Mouse (Mus musculus) olfactory bulb, adult 2 months (tissue): Measurements from ENCODE around the gene Klhl2. TPM values are rescaled to one million over a fixed set of nuclear protein-coding genes. Genes with fewer than 3 reads are reported as not detected.

Experiments used
- H3K27ac ChIP-seq: fragments of 200-500 bp; 2 replicates; pipeline ENCODE4 v1.5.1; 2012; ENCODE audit warnings: low read depth, low read length; ENCODE audit not compliant: insufficient read depth
- H3K4me1 ChIP-seq: fragments of 200-500 bp; 2 replicates; pipeline ENCODE4 v1.6.1; 2012; ENCODE audit warnings: low read length; ENCODE audit not compliant: control insufficient read depth, insufficient read depth
- H3K4me3 ChIP-seq: fragments of 200-500 bp; 2 replicates; pipeline ENCODE4 v1.5.1; 2012; ENCODE audit warnings: mild to moderate bottlenecking, low read depth, low read length, moderate library complexity; ENCODE audit not compliant: insufficient read depth
- CTCF ChIP-seq: fragments of 200-500 bp; IDR thresholded peaks from 2 replicates; pipeline ENCODE4 v1.5.1; 2012; ENCODE audit warnings: low read depth, mild to moderate bottlenecking, low read length, moderate library complexity; ENCODE audit not compliant: insufficient read depth
- POLR2A ChIP-seq: fragments of 200-500 bp; IDR thresholded peaks from 2 replicates; pipeline ENCODE4 v1.6.1; 2012; ENCODE audit warnings: mild to moderate bottlenecking, low read depth, low read length, moderate library complexity; ENCODE audit not compliant: insufficient read depth
- WGBS: fragments of 180-500 bp; shearing (Covaris S2); methylation state at CpG from one replicate; pipeline ENCODE4 v1.1.7; 2018; 5-methylcytosine and 5-hydroxymethylcytosine counted together
- polyA plus RNA-seq: library from polyadenylated mRNA; stranded (reverse); fragments of >200 nt; gene quantifications from 2 replicates; pipeline ENCODE4 v1.2.4, GENCODE M21; 2012; ENCODE audit warnings: low replicate concordance; ENCODE audit not compliant: missing spikeins, insufficient read depth, insufficient read length

The Klhl2 gene
- polyA plus RNA-seq, 1 experiment, result not detected

DNA sequence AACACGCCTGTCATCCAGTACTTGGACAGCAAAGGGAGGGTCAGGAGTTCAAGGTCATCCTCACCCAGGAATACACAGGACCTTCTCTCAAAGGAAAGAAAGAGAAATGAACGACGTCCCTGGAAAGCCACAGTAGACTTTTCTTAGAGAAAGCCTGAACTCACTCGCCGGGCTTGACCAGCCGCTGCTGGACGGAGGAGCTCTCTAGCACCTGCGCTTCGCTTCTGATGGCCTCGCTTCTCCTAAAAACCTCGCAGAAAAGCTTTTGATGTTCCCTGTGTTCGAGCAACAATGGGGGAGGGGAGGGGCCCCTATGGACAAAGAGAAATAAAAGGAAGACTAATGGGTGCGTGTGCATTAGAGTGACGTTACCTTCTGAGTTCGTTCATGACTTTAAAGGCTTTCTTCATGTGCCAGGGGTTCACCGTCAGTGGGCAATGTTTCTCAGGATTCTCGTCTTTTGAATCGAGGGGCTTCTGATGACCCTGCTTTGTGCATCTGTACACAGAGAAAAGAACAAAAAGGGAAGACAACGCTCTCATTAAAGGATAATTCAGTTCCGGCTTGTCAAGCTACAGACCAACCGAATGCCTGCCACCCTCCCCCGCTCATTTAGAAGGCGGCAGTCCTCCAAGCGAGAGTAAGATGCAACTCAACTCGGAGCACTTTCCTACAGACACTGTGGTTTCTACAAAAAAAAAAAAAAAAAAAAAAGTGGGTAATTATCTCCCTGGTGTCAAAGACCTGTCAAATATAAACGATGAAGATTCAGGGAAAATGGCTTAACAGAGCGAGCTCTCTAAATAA lies 15.5 kb downstream of the Klhl2 start:
- TF ChIP-seq CTCF (no peak), POLR2A (no peak)
- H3K4me1 ChIP-seq, result peaks cover 9% of the 10 kb centered on the region
- H3K27ac ChIP-seq, result no peak overlapping the region
- 41% methylated on average over 27 of the region's 27 CpGs for WGBS
- H3K4me3 ChIP-seq, result no peak overlapping the region

DNA sequence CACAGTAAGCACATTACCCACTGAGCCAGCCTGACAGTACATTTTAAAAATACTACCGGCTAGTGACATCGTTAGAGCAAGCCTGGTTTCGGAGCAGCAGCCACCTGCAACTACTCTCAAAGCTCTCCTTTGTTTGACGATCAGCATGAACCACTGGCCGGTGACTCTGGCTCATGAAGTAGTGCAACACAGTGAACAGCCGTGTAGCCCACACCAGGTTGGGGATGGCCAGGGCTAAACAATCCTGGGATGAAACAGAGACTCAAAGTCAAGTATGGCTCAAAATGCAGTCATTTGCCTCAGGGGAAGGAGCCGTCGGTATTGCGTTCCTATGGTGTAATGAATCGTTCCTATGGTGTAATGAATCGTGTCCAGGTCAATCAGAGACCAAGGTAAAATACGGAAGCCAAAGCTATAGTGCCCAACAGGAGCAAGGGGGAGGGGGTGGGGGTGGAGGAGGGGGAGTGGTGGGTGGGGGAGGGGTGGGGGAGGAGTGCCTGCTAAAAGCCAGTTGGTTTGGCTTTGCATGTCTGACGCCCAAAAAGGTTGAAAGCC lies 17.2 kb downstream of the Klhl2 start:
- 70% methylated on average over 13 of the region's 13 CpGs for WGBS
- no peak overlapping the region for H3K27ac ChIP-seq
- peaks cover 4% of the 10 kb centered on the region for H3K4me1 ChIP-seq
- TF ChIP-seq CTCF, result no peak
- no peak for TF ChIP-seq POLR2A
- no peak overlapping the region for H3K4me3 ChIP-seq

DNA sequence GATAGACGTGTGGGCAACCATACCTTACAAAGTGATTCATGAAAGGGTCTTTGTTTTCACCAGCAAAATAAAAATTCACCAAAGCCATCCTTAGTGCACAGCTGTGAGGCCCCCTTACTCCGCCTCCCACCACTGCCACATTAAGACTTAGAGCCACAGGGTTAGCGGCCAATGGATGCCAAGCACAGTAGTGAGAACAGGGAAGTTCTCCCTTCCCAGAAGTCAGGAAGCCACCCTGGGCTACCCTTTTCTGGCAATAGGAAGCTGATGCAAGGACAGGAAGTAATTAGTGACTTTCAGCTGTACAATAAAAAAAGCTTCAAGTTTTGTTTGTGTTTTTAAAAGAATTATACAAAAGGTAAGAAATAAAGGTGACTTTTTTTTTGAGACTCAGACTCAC lies 18.2 kb downstream of the Klhl2 start:
- TF ChIP-seq CTCF (no peak), POLR2A (no peak)
- WGBS, result 78% methylated on average over 3 of the region's 3 CpGs
- Histone ChIP-seq H3K27ac (no peak overlapping the region), H3K4me3 (no peak overlapping the region), H3K4me1 (peaks cover 3% of the 10 kb centered on the region; the same call in 1 of the 2 replicates)

DNA sequence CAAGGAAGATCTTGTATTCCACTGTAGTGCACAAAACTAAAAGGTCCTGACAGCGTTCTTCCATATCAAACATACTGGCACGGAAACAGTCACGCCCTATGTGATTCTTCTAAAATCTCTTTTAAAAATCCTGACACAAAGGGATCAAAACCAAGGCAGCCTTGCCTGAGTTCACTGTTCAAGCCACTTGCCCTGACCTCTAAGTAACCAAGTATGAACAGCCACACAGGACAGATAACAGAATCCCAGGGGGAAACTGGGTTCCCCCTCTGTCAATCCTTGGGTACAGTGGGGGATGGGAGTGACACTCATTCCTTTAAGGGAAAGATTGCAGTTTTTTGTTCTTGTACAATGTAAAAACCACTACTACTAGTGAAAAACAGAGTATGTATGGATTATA lies 19.9 kb downstream of the Klhl2 start:
- Histone ChIP-seq H3K27ac (no peak overlapping the region), H3K4me1 (peaks cover 3% of the 10 kb centered on the region)
- WGBS, result 93% methylated on average over 3 of the region's 3 CpGs

DNA sequence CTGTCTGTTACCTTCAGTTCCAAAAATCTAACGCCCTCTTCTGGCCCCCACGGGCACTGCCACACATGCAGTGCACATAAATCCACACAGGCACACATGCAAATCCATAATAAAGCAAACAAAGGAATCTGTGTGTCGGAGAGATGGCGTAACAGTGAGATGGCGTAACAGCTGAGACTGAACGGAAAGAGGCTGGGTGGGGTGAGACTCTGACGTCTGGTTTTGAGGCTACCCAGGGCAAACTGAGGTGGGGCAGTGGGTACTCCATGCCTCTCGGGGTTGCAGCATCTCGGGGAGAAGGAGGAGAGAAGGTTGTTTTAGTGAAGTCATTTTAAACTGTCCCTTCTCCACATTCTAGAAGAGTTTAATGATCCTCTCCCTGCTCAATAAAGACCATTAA lies 20.4 kb downstream of the Klhl2 start:
- H3K27ac ChIP-seq, result no peak overlapping the region
- H3K4me3 ChIP-seq, result no peak overlapping the region
- TF ChIP-seq POLR2A (no peak), CTCF (no peak)
- H3K4me1 ChIP-seq, result peaks cover 3% of the 10 kb centered on the region
- 95% methylated on average over 9 of the region's 9 CpGs for WGBS

More for the DNA sequence above, 19.9 kb downstream of the Klhl2 start:
- no peak overlapping the region for H3K4me3 ChIP-seq
- no peak for TF ChIP-seq POLR2A
- TF ChIP-seq CTCF, result no peak

DNA sequence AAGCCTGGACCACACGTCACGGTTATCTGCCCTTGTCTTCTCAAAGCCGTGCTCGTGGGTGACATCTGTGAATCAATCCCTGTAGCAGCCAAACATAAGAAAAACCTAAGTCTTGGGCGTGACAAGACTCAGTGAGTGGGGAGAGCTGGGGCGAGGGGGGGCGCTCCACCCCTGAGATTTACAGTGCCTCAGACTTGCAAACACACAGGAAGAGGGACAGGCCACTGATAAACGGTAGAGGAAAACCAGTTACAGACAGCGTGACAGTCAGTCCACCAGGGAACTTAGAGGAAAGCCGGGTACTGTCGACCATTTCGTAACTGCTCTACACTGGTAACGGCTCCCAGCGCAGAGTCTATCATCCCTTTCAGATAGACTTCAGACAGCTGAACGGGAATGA lies 21.4 kb downstream of the Klhl2 start:
- Histone ChIP-seq H3K4me1 (peaks cover 10% of the 10 kb centered on the region), H3K27ac (no peak overlapping the region)
- WGBS, result 92% methylated on average over 15 of the region's 15 CpGs

DNA sequence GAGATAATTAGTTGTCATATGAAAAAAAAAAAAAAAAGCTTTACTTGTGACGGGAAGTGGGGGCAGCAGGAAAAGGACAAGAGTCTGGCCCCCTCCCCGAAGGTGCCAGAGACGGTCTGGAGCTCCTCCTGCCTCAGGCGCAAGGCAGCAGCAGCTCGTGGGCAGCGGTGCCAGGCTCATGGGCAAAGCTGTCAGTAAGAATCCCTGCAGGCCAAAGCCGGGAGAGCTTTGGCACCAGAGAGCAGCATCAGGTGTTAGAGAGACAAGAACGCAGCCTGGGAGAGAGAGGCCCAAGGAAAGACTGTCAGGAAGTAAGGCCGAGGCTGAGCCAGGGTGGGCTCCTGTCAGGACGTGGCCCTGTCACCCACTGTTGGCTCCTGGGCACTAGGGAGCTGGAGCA lies 22.5 kb downstream of the Klhl2 start:
- 88% methylated on average over 10 of the region's 10 CpGs for WGBS
- no peak for TF ChIP-seq POLR2A
- no peak for TF ChIP-seq CTCF
- Histone ChIP-seq H3K4me1 (peaks cover 10% of the 10 kb centered on the region), H3K4me3 (no peak overlapping the region), H3K27ac (no peak overlapping the region)

More for the DNA sequence above, 21.4 kb downstream of the Klhl2 start:
- H3K4me3 ChIP-seq, result no peak overlapping the region
- no peak for TF ChIP-seq POLR2A
- no peak for TF ChIP-seq CTCF

DNA sequence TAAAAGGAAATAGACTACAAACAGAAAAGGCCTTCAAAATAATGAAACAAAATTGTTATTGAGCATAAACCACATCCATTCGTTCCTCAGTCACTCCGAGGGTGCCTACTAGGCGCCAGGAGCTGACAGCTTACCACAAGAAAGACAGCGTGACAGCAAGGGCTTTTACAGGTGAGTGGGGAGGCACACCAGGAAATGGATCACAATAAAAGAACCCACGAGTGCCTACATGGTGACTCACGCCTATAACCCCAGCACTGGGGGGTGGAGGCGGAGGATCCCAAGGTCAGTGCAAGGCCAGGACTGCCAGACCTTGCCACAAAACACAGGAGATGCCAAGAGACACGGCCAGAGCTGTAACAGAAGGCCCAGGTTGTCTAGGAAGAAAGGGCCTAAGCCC lies 23.4 kb downstream of the Klhl2 start:
- H3K27ac ChIP-seq, result no peak overlapping the region
- peaks cover 10% of the 10 kb centered on the region for H3K4me1 ChIP-seq
- TF ChIP-seq CTCF (no peak), POLR2A (no peak)
- H3K4me3 ChIP-seq, result no peak overlapping the region
- 69% methylated on average over 8 of the region's 8 CpGs for WGBS

DNA sequence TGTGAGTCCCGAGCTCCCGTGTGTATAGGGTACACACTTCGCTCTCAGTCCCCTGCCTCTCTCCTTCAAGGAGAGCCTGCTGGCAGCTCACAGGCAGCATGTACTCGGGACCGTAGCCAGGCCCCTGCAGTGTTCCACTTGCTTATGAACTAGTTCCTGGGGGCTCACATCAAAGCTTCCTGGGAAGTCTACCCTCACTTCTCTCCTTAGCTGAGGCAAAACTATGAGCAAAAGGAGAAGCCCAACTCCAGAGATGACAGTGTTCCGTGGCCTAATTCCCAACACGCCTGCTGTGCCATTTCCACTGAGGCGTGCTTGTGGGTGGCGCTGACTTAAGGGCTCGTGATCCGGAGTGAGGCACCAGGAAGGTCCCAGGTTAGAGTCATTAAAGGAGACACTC lies 25.9 kb downstream of the Klhl2 start:
- Histone ChIP-seq H3K4me3 (no peak overlapping the region), H3K4me1 (peaks cover 10% of the 10 kb centered on the region), H3K27ac (no peak overlapping the region)
- TF ChIP-seq POLR2A, result no peak
- whole genome bisulfite sequencing, result 27% methylated on average over 11 of the region's 11 CpGs

DNA sequence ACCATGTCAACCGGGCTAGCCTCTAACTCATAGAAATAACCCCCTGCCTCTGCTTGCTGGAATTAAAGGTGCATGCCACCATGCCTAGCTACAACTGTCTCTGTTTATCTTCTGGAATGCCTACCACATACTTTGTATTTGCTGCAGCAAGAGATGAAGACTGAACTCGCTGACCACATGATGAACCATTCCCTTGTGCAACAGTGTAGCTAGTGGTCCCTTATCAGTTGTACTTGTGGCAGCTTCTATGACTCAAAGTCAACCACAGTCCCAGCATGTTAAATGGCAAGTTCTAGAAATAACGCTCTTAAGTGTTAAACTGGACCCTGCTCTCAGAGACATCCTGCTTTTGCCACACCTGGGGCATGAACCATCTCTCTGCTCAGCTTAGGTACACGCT lies 28.9 kb downstream of the Klhl2 start:
- H3K27ac ChIP-seq, result no peak overlapping the region
- TF ChIP-seq POLR2A (no peak), CTCF (no peak)
- H3K4me1 ChIP-seq, result peaks cover 7% of the 10 kb centered on the region
- no peak overlapping the region for H3K4me3 ChIP-seq
- WGBS, result 98% methylated on average over 4 of the region's 4 CpGs
